Mouse (Mus musculus): Measurements from ENCODE around the gene Traf3ip1.
A peak's percentile ranks its signal among the peaks of the same experiment; 100 is the strongest.

Gene Traf3ip1

GRCm38 (mm10) chr1:91494457-91495140 is at the start of gene Traf3ip1:
Gene Traf3ip1, plus strand, starts transcription at chr1:91494647.
- peak; percentile 86 for DNase-seq (ENCODE audit: extremely low read depth, low read depth)

DNA sequence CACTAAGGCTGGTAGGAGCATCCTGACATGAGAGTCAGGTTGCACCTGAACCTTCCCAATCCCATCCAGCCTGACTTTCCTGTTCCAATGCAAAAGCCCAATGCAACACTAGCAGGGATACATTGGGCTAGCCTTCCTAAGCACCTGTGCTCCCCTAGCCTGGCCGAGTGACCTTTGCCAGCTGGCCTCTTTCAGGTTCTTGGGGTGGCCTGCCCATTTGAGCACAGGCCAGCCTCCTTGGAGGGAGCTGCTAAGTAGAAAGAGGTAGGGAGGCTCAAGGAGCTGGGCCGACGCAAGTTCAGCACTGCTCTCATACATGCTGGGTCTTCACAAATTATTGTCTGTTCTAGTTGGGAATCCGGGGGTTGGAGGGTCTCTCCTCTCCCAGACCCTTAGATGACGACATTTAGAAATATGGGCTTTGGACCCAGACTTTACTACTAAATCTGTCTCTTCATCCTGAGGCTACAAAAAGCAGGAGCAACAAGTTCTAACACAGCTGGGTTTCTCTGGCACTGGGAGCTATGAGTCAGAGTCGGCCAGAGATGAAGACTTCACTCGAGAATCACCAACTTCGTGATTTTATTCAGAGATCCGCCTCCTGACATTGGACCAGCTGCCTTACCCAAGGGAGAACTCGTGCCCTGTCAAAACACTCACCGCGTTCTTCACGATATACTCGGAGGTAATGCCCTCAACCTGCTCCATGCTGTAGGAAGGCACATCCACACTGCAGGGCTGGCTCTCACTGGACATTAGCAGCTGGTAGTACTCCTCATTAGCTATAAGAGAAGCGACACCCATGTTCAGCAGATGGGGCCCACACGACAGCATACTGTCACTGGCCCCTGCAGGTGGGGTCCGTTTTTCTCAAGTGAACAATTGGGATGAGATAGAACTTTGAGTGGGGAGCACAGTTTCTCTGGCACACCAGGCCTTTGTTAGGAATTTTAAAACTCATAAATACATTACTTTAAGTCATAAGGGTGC is 49.3 kb upstream of the Traf3ip1 start:
- no peak for DNase-seq (ENCODE audit: extremely low read depth, low read depth)

GRCm38 (mm10) chr1:91446060-91446459 is 48.4 kb upstream of the Traf3ip1 start:
- no peak for DNase-seq (ENCODE audit: extremely low read depth, low read depth)

GRCm38 (mm10) chr1:91446511-91446910 is 47.9 kb upstream of the Traf3ip1 start:
- DNase-seq (ENCODE audit: extremely low read depth, low read depth) = no peak

DNA sequence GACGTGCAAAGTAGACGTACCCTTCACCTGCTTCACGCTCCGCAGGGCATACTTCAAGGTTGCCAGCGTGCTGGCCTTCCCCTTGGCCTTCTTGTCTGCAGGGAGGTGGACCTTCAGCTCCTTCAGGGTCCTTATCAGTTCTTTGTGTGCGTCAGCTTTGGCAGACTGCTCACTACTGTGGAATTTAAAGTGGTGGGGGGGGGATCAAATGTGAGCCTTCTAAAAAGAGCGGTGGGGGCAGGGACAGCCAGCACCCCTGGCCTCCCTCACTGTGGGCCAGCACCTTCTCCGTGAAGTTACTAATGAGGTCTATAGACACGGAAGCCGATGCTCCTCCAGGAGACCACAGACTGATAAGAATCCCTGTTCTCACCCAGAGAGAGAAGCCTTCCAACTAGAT is 45.8 kb upstream of the Traf3ip1 start:
- no peak for DNase-seq (ENCODE audit: extremely low read depth, low read depth)

- DNase-seq (ENCODE audit: extremely low read depth, low read depth) = no peak
Measured at GRCm38 (mm10) chr1:91450851-91451250, 43.6 kb upstream of the Traf3ip1 start.

DNA sequence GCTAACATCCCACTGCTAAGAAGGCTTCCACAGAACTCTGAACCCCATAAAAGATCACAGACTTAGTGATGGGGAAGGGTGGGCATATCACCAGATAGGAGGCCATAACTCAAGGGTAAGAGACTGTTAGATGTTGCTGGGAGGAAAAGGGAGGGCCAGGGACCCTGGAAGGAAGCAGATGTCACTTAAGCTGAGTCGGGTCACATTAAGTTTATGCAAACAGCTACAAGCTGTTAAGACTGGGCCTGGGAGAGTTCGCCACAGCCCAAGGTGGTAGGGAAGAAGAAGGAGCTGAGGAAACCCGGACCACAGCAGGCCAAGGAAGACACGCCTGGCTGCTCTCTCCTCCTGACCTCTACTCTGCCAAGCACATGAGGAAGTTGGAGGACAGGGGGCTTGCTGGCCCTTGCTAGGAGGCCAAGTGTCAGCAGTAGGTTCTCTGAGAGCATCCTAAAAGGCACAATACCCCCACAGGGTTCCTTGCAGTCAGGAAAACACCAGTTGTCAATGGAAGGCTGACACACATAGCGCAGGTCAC is 42.8 kb upstream of the Traf3ip1 start:
- no peak for DNase-seq (ENCODE audit: extremely low read depth, low read depth)

GRCm38 (mm10) chr1:91453932-91454331 is 40.5 kb upstream of the Traf3ip1 start:
- peak; percentile 53 for DNase-seq (ENCODE audit: extremely low read depth, low read depth)

GRCm38 (mm10) chr1:91454366-91454765 is 40.1 kb upstream of the Traf3ip1 start:
- DNase-seq (ENCODE audit: extremely low read depth, low read depth) = no peak

DNA sequence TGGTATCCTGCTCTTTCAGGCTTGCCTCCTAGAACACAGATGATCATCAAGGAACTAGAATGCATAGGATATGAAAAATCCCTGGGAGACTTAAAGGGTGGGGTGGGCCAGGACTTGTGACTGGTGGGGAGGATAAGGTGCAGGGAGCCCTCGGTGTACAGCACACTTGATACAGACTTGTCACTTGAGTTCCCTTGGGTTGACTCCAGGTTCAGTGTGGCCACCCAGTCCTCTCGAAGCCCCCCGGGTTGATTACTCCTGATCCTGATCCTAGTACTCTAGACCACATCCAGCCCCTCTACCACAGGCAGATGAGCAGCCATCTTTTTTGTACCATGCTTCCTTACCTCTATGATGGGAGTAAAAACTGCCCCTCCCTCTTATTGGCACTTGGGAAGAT is 39.5 kb upstream of the Traf3ip1 start:
- DNase-seq (ENCODE audit: extremely low read depth, low read depth) = no peak

DNA sequence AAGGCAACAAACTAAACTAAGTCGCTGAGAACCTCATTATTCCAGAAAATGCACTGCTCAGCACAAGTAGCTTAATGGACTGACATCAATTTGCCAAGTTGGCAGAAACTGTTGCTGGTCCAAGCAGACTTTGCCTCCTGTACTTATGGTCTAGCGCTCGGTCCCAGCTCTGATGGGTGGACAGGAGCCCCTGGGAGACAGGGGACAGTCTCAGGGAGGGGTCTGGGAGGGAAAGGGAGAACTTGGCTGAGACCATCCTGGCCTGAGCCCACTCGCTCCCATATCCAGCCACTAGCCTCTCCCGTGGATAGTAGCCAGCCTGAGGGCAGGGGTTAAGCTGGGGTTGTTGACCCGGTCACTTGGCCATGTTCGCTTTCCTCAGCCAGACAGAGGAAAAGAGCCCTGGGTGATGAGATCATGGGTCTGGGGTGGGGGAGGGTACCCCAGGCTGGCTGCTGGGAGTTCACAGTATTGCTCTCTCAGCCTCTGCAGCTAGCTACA is 38.7 kb upstream of the Traf3ip1 start:
- DNase-seq (ENCODE audit: extremely low read depth, low read depth) = no peak

DNA sequence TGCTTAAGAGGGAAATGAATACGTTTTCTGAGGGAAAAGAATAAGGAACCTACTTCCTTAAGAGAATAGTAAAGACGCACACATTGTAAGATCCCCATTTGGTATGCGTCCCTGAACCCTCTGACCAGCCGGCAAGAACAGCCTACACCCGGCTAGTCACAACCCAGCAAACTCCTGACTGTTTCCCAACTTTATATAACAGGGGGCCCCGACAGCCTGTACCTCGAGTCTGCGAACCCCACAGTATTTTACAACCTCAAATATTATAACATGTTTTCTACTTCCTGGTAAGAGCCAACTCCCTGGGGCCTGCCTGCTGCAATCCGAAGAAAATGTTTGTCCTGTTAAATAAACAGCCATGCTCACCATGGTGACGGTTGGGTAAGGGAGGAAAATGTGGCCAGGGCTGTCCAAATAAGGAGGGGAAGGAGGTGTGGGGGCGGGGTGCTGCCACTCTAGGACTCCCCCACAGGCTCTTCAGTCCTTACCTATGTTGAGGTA is 38.1 kb upstream of the Traf3ip1 start:
- no peak for DNase-seq (ENCODE audit: extremely low read depth, low read depth)

DNA sequence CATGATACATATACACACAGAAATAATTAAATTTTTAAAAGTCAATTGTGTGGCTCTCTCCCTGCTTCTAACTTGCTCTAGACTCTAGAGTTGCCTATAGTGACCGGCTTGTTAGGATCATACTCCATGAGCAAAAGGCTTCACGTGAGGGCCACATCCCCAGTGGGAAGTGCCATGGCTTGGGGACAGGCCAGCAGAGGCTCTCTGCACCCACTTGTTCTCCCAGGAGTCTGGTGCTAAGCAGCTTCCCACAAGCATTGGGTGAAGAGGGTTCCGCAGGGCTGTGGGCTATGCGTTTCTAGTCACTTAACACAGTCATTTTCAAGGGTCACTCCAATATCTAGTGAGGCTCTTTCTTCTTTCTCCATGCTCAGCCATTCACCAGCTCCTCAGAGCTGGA is 37.3 kb upstream of the Traf3ip1 start:
- DNase-seq (ENCODE audit: extremely low read depth, low read depth) = no peak

DNA sequence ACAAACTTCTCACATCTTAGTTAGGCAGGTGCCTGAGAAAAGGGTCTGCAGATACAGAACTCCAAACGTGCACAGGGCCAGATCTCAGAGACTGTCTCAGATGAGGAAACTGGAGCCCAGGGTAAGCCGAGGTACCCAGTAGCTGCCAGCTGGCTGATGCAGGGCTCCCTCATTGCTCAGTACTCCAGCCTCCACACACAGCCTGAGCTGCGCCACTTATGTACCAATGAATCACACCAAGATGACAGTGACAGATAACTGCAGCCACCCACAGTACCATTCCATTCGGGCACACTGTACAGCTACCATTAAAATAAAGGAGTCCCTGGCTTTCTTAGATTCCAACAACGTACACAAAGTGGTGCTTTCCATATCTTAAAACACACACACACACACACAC is 36.7 kb upstream of the Traf3ip1 start:
- DNase-seq (ENCODE audit: extremely low read depth, low read depth) = no peak

DNA sequence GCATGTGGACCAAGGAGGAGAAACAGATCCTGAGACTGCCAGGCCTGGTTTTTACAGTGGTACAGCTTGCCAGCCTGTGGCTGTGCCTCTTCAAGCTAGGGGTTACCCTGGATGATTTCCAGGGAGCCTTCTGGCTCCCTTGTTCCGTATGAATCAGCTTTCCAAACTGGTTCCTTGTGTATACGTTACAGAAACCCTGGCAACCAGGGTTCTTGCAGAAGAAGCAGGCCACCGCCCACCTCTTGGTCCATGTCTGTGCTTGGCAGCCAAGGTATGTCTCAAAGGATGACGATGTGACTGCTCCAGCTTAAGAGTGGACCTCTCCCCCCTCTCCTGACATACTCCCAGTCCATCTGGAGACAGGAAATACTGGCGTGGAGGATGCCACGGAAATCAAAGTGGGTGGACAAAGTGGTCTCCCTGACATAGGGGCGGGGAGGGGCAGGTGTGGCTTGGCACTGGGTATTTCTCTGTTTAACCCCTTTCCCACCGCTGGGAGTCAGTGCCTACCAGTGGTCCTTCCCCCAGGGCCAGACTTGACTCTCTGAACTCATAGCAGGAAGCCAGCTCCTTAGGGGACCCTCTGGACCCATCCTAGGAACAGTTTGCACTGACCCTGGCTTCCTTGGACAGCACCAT is 36.1 kb upstream of the Traf3ip1 start:
- peak; percentile 6 for DNase-seq (ENCODE audit: extremely low read depth, low read depth)

DNA sequence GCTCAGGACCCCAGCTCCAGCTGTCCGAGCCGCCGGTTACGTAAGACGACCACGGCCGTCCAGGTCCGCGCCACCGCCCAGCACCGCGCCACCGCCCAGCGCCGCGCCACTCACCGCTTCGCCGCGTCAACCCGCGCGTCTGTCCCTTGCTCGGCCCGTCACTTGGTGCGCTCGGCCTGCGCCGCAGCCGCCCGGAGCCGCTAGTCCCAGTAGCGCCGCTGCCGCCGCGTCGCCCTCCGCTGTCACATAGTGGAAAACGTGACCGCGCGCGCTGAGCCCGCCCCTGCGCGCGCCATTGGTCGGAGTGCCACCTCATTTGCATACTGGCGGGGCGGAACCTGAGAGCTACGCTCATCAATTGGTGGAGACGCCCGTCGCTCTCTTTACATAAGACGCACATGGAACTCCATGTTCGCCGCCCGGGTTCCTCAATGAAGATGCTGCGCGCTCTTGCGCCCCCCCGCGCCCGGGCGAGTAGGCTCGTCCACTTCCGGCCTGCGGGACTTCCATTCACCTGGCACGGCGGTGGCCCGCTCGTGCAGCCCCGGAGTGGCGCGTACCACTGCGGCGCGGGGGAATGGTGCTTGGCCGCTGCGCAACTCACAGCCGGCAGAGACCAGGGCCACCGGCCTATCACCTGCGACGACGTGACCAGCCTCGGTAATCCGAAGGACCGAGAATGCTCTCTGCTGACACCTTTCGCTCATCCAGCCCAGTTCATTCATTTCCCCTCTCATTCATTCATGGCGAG is 35.2 kb upstream of the Traf3ip1 start, which contains the start of gene Per2:
Gene Per2, minus strand, starts transcription at position 266 of the 751 bp plus-strand sequence.
- DNase-seq (ENCODE audit: extremely low read depth, low read depth) = peak; percentile 99

GRCm38 (mm10) chr1:91460069-91460468 is 34.4 kb upstream of the Traf3ip1 start:
- no peak for DNase-seq (ENCODE audit: extremely low read depth, low read depth)

- DNase-seq (ENCODE audit: extremely low read depth, low read depth) = no peak
Measured at GRCm38 (mm10) chr1:91460564-91460963, 33.9 kb upstream of the Traf3ip1 start.

DNA sequence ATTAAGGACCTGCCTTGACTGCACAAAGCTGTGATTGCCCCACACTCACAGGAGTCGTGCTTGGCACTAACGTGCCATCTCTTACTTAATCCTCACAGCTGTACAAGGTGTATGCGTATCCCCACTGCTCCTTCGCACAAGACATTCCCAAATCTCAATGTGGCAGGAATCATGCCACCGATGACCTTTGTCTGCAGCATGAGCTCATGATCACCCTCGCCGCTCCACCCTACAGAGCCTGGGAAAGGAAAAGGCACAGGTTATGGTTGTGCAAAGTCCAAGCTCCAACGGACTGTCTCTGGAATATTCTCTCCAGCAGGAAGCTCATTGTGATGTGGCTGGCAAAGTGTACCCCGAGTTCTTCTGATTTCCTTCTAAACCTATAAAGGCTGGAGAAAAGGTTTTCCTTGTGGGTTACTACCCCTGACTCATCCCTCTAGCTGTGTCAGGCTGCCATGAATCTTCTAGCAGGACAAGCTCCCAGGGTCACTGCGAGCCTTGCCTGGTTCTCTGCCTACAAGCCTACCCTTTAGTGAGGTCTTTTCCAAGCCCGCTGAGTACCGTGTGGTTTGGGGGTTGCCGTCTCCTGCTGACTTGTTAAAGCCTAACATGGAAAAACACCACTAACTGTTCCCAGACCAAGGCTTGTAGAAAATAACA is 31.0 kb upstream of the Traf3ip1 start:
- DNase-seq (ENCODE audit: extremely low read depth, low read depth) = no peak

- DNase-seq (ENCODE audit: extremely low read depth, low read depth) = no peak
Measured at GRCm38 (mm10) chr1:91464436-91464835, 30.0 kb upstream of the Traf3ip1 start.
